Mouse (Mus musculus): ENCODE data around the gene 4933417A18Rik.

- no peak for TF ChIP-seq POLR2A (IDR thresholded peaks at IDR 0.05; ENCODE audit: extremely low read depth, insufficient read depth, low read length)
- no peak for TF ChIP-seq CTCF (IDR thresholded peaks at IDR 0.05; ENCODE audit: low read depth, low read length)
Measured at GRCm38 (mm10) chr13:34993595-34993982, 69.4 kb downstream of the 4933417A18Rik start.

Data from liver, adult 2 months (tissue).